Mouse (Mus musculus) ES-E14 (cell line): ENCODE data around the gene Fam83f. TPM values are rescaled to one million over a fixed set of nuclear protein-coding genes. Genes with fewer than 3 reads are reported as not detected.

Experiments
- DNase-seq: peaks from one replicate; pipeline ENCODE4 v3.0.0-alpha.2; 2013; ENCODE audit warnings: low read depth, low spot score
- H3K27ac ChIP-seq: 2 replicates; pipeline ENCODE4 v1.5.1; 2012; ENCODE audit warnings: low read depth, mild to moderate bottlenecking, low read length, moderate library complexity, mixed read lengths; ENCODE audit not compliant: poor library complexity, insufficient read depth, severe bottlenecking
- H3K36me3 ChIP-seq: 2 replicates; pipeline ENCODE4 v1.6.1; 2012; ENCODE audit warnings: mild to moderate bottlenecking, low read length, moderate library complexity, mixed read lengths; ENCODE audit not compliant: control insufficient read depth, poor library complexity, insufficient read depth, severe bottlenecking
- H3K4me1 ChIP-seq, 2 experiments: fragments of 150-350 bp in 1 of 2; sonication (generic) in 1 of 2; 2 replicates each; pipeline ENCODE4 v1.6.1; 2012; ENCODE audit warnings: low read length in 2 of 2, mild to moderate bottlenecking in 1 of 2, mixed read lengths in 1 of 2; ENCODE audit not compliant: control insufficient read depth in 2 of 2, insufficient read depth in 2 of 2, poor library complexity in 1 of 2
- H3K4me3 ChIP-seq, 2 experiments: fragments of 150-350 bp in 1 of 2; sonication (generic) in 1 of 2; 2 replicates each; pipeline ENCODE4 v1.5.1; 2012; ENCODE audit warnings: low read length in 2 of 2, low read depth in 1 of 2, mild to moderate bottlenecking in 1 of 2, mixed read lengths in 1 of 2; ENCODE audit not compliant: insufficient read depth in 1 of 2, poor library complexity in 1 of 2, severe bottlenecking in 1 of 2
- H3K9ac ChIP-seq: 2 replicates; pipeline ENCODE4 v1.6.1; 2012; ENCODE audit warnings: low read depth, mild to moderate bottlenecking, low read length, mixed read lengths; ENCODE audit not compliant: poor library complexity, insufficient read depth, severe bottlenecking
- H3K9me3 ChIP-seq: fragments of 150-350 bp; sonication (generic); 2 replicates; pipeline ENCODE4 v1.6.1; 2012; ENCODE audit warnings: low read depth, mild to moderate bottlenecking, low read length; ENCODE audit not compliant: control insufficient read depth, insufficient read depth
- CHD2 ChIP-seq: IDR thresholded peaks from 2 replicates; pipeline ENCODE4 v1.6.1; 2014; ENCODE audit warnings: mild to moderate bottlenecking, low read depth, low read length, inconsistent platforms
- HCFC1 ChIP-seq: IDR thresholded peaks from 2 replicates; pipeline ENCODE4 v1.6.1; 2012; ENCODE audit warnings: low read length, inconsistent platforms, borderline replicate concordance; ENCODE audit not compliant: insufficient read depth
- MAFK ChIP-seq: IDR thresholded peaks from 2 replicates; pipeline ENCODE4 v1.6.1; 2014; ENCODE audit warnings: mild to moderate bottlenecking, low read depth, low read length, inconsistent platforms; ENCODE audit not compliant: insufficient read depth
- ZC3H11A ChIP-seq: IDR thresholded peaks from 2 replicates; pipeline ENCODE4 v1.6.1; 2012; ENCODE audit warnings: low read depth, mild to moderate bottlenecking, inconsistent platforms, low read length, borderline replicate concordance
- ZNF384 ChIP-seq: IDR thresholded peaks from 2 replicates; pipeline ENCODE4 v1.6.1; 2012; ENCODE audit warnings: low read depth, low read length, inconsistent platforms
- in situ Hi-C, 2 experiments: fragments of 600-800 bp; cut with MboI; formaldehyde crosslinking; loops; one replicate each; pipeline ENCODE4 v1.15.1; 2025; ENCODE audit warnings: low sequenced_read_pairs in 2 of 2, inconsistent platforms in 1 of 2; ENCODE audit not compliant: unreplicated experiment in 2 of 2
- total RNA-seq: library from RNA; depleted of rRNA; stranded (reverse); fragments of 300-350 nt; gene quantifications from 2 replicates; pipeline ENCODE4 v1.2.3, GENCODE M21; 2012; rRNA removed

Fam83f gene
- 0.58 and 1.0 TPM in 2 replicates for total RNA-seq

DNA sequence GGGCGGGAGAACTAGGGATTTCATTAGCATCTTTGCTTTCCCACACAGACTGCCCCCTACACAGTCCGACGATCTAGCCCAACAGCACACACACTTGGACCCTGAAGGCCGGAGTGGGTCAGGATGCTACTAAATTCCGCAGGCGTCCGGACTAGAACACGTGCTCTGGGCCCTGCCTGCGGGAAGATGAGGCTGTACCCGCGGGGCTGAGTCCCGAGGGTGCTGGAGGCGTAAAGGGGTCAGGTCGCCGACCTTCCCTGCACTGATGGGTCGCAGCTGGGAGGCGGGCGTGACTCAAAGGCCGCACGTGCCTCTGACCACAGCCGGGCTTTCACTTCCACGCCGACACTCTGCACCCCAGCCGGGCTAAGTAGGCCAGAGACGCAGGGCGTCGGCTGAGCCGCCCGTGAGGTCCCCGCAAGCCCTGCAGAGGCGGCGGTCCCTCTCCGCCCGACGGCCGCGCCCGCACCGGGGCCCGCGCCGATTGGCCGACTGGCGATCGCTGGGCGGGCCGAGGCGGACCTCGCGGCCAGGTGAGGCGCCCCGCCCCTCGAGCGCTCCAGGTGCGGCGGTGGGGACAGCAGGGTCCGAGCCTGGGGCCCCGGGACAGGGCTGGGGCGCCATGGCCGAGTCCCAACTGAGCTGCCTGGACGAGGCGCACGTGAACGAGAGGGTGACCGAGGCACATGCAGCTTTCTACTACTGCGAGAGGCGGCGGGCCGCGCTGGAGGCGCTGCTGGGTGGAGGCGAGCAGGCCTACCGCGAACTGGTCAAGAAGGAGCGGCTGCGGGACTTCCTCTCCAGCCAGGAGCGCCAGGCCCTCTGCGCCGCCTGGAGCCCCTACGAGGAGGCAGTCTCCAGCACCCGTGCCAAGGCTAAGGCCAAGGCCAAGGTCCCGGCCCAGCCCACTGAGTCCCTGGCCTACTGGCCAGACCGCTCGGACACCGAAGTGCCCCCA lies at the start of gene Fam83f:
Gene Fam83f, plus strand, starts transcription at position 553 of the 958 bp plus-strand sequence.
- TF ChIP-seq ZC3H11A (no peak), ZNF384 (no peak), MAFK (no peak)
- H3K9me3 ChIP-seq: no peaks in the 10 kb centered on the region
- no peaks in the 10 kb centered on the region for H3K36me3 ChIP-seq
- no peak within 1 kb of the TSS for H3K27ac ChIP-seq
- no peak for DNase-seq
- in situ Hi-C loops: no loop called here
- peak within 1 kb of the TSS; percentile 28; the same call in 1 of the 2 replicates for H3K9ac ChIP-seq
- H3K4me1 ChIP-seq: no peaks in the 10 kb centered on the region; a peak in 1 of 4 replicates
- peak within 1 kb of the TSS; percentile 62 to 63 for H3K4me3 ChIP-seq

DNA sequence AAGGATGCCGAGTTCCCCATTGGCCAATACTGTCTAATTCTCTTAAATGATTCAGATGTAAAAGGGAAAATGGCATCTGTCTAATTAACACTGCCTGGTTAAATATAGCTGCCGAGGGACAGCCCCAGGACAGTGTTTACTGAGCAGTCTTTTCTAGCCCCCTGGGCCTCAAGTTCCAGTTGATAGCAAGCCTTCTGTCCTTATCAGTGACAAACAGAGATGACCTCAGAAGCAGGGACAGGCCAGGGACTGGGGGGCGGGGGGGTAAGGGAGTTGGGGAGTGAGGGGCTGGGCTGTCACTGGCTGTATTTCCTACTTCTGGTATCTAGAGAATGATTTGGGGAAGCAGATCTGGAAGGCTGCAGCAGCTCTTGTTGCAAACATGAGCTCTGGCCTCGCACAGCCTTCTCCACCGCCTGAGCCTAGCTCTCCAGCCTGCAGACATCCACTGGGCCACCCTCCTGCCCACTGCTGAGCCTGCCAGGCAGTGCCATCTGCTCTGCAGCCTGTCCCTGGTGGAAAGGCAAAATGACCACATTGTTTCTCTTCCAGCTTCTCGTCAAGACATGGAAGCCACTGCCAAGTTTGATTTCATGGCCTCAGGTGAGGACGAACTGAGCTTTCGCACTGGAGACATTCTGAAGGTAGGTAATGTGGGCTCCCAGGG lies 48.3 kb upstream of the Fam83f start:
- DNase-seq: no peak
- Histone ChIP-seq H3K9me3 (no peaks in the 10 kb centered on the region), H3K4me1 (peaks cover 4 to 14% of the 10 kb centered on the region in 2 experiments; a peak in 3 of 4 replicates), H3K9ac (no peak overlapping the region), H3K36me3 (no peaks in the 10 kb centered on the region), H3K4me3 (no peak overlapping the region), H3K27ac (no peak overlapping the region)
- in situ Hi-C loops: no loop called here
- TF ChIP-seq HCFC1 (no peak), CHD2 (no peak), ZNF384 (no peak), ZC3H11A (no peak), MAFK (no peak)

DNA sequence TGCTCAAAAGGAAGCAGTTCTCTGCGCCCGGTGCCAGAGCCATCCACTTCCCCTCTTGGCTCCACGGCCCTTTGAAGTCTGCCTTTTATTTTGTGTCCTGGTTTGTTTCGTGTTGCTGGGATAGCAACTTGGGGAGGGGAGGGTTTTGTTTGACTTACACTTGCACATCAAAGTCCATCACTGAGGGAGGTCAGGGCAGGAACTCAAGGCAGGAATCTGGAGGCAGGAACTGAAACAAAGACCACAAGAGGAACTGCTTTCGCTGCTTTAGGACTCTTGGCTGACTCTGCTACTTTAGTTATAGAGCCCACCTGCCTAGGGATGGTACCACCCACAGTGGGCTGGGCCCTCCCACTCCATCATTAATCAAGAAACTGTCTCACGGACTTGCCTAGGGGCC lies 45.2 kb upstream of the Fam83f start:
- Histone ChIP-seq H3K27ac (no peak overlapping the region), H3K36me3 (no peaks in the 10 kb centered on the region), H3K9ac (no peak overlapping the region), H3K4me3 (no peak overlapping the region), H3K4me1 (peaks cover 0 to 4% of the 10 kb centered on the region in 2 experiments; a peak in 1 of 4 replicates), H3K9me3 (no peaks in the 10 kb centered on the region)
- no peak for DNase-seq
- in situ Hi-C loops: no loop called here
- TF ChIP-seq HCFC1: no peak
- TF ChIP-seq ZC3H11A: no peak
- no peak for TF ChIP-seq CHD2
- no peak for TF ChIP-seq MAFK
- no peak for TF ChIP-seq ZNF384

DNA sequence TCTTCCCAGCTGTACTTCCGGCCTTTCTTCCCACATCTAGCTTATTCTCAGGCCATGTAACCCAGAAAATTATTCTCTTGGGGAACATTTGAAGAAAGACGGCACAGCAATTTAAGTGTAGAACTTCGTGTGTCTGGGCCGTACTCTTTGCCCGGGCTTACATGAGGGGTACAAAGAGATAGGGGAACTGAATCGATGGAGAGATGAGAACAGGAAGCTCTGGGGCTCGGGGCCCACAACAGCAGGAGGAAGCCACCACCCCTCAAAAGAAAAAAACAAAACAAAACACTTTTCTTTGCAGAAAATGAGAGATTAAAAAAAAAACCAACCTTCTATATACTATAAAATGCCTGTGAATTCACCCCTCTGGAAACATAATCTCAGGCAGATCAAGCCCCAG lies 41.5 kb upstream of the Fam83f start:
- TF ChIP-seq MAFK (no peak), ZC3H11A (no peak), CHD2 (no peak), HCFC1 (no peak)
- Histone ChIP-seq H3K9ac (no peak overlapping the region), H3K4me1 (peaks cover 0 to 3% of the 10 kb centered on the region in 2 experiments; a peak in 1 of 4 replicates), H3K4me3 (no peak overlapping the region), H3K9me3 (no peaks in the 10 kb centered on the region), H3K36me3 (no peaks in the 10 kb centered on the region), H3K27ac (no peak overlapping the region)
- DNase-seq: no peak
- in situ Hi-C loops: no loop called here
